Mouse (Mus musculus): Measurements from ENCODE around the gene Acap3. TPM values are rescaled to one million over a fixed set of nuclear protein-coding genes. Genes with fewer than 3 reads are reported as not detected.

Gene Acap3
- polyA plus RNA-seq, 1 experiment from 2014 or later: 9.7 TPM

DNA sequence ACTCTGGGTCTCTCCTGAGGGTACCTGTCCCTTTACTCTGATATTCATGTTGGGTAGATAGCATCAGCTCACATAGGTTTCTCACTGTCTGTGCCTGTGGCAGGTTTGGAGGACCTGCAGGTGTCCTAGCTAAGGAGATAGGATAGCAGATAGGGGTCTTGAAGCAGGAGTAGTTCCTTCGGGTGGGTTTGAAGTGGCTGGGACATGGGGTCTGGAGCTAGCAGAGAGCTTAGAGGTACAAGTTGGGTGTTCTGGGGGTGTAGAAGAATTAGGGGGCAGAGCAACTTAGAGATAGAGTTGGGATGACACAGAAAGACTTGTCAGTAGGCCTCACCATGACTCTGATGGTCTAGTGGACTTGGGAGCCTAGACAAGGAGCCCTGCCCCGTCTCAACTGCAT is 42.2 kb upstream of the Acap3 start:
- ATAC-seq (ENCODE audit: low FRiP score, low TSS enrichment) (no peak), DNase-seq (ENCODE audit: low spot score) (no peak)
- H3K27ac ChIP-seq (replicated peaks): no peak overlapping the region
- H3K4me1 ChIP-seq (replicated peaks; ENCODE audit: control insufficient read depth, insufficient read depth): peaks cover 8% of the 10 kb centered on the region
- no peak overlapping the region for H3K4me3 ChIP-seq (ENCODE audit: low read depth, low read length)
- WGBS: 91% methylated on average over 2 of the region's 2 CpGs
- H3K9me3 ChIP-seq (ENCODE audit: control insufficient read depth, low read length): no peaks in the 10 kb centered on the region
- no peak overlapping the region for H3K9ac ChIP-seq (ENCODE audit: low read length)
- H3K36me3 ChIP-seq (ENCODE audit: control insufficient read depth, insufficient read depth, low read length): 0 out of 2 replicates have a peak, but pooled peaks cover 3% of the 10 kb centered on the region
- H3K27me3 ChIP-seq (ENCODE audit: control insufficient read depth, insufficient read depth, low read length): no peaks in the 10 kb centered on the region
- TF ChIP-seq EP300 (optimal IDR thresholded peaks at IDR 0.05): no peak
- no peak for TF ChIP-seq CTCF (IDR thresholded peaks at IDR 0.05; ENCODE audit: low read depth)
- H3K4me2 ChIP-seq (replicated peaks; ENCODE audit: low read depth): no peak overlapping the region; the same call in 1 of the 2 replicates

DNA sequence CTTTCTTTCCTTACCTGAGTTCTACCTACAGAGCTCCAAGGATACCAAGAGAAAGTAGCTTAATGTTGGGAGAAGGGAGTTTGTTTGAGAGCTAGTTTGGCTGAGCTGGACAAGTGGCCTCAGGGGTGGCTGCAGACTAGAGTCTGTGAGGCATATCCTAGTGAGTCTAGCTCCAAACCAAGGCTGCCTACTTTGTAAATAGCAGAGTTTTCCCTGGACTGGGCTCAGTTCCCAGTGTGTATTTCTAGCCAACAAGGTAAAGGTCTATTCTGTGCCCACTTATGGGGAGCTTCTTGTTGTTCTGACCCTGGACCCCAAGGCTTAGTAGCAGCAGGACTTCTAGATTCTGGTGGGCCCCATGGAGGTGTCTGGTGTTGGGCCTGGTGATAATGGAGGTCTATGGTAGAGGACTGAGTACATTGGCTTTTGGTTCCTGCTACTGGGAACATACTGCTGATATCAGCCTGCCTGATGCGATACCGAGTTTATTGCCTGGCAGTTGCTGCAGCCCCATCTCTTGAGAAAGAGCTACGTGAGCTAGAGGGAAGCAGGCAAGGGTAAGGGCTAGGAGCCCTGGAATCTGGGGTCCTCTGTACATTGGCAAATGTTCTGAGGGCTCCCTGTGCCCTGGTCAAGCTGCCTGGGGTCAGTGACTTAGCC is 41.7 kb upstream of the Acap3 start:
- H3K4me1 ChIP-seq (replicated peaks; ENCODE audit: control insufficient read depth, insufficient read depth): peaks cover 8% of the 10 kb centered on the region
- H3K4me3 ChIP-seq (ENCODE audit: low read depth, low read length): no peak overlapping the region
- TF ChIP-seq EP300 (optimal IDR thresholded peaks at IDR 0.05) (no peak), CTCF (IDR thresholded peaks at IDR 0.05; ENCODE audit: low read depth) (no peak)
- ATAC-seq (ENCODE audit: low FRiP score, low TSS enrichment): no peak
- H3K4me2 ChIP-seq (replicated peaks; ENCODE audit: low read depth): no peak overlapping the region
- no peaks in the 10 kb centered on the region for H3K9me3 ChIP-seq (ENCODE audit: control insufficient read depth, low read length)
- no peak overlapping the region for H3K27ac ChIP-seq (replicated peaks)
- 95% methylated on average over 3 of the region's 3 CpGs for WGBS
- no peak for DNase-seq (ENCODE audit: low spot score)
- no peaks in the 10 kb centered on the region for H3K27me3 ChIP-seq (ENCODE audit: control insufficient read depth, insufficient read depth, low read length)
- H3K36me3 ChIP-seq (ENCODE audit: control insufficient read depth, insufficient read depth, low read length): 0 out of 2 replicates have a peak, but pooled peaks cover 3% of the 10 kb centered on the region
- H3K9ac ChIP-seq (ENCODE audit: low read length): no peak overlapping the region

DNA sequence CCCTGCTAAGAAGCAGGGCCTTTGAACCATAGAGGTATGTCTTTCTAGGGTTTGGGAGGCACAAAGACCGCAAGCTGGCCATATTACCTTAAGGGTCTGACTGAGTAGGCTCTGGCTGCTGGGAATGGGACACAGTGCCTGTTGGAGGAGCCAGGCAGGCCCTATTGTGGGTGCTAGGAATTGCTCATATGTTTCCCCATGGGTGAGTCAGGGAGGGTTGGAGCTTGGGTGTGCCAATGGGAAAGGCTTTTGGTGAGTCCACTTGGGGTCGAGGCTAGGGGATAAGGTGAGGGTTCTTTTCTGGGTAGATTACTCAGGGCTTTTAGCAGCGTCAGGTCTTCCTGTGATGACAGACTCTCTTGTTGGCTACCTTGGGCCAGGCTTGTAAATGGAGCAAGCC is 40.3 kb upstream of the Acap3 start:
- ATAC-seq (ENCODE audit: low FRiP score, low TSS enrichment) (no peak), DNase-seq (ENCODE audit: low spot score) (no peak)
- WGBS: 79% methylated on average over 3 of the region's 3 CpGs
- TF ChIP-seq CTCF (IDR thresholded peaks at IDR 0.05; ENCODE audit: low read depth) (no peak), EP300 (optimal IDR thresholded peaks at IDR 0.05) (no peak)
- H3K4me2 ChIP-seq (replicated peaks; ENCODE audit: low read depth): no peak overlapping the region
- no peaks in the 10 kb centered on the region for H3K9me3 ChIP-seq (ENCODE audit: control insufficient read depth, low read length)
- no peak overlapping the region for H3K27ac ChIP-seq (replicated peaks)
- no peak overlapping the region for H3K4me3 ChIP-seq (ENCODE audit: low read depth, low read length)
- no peaks in the 10 kb centered on the region for H3K27me3 ChIP-seq (ENCODE audit: control insufficient read depth, insufficient read depth, low read length)
- peaks cover 8% of the 10 kb centered on the region for H3K4me1 ChIP-seq (replicated peaks; ENCODE audit: control insufficient read depth, insufficient read depth)
- peaks cover 12% of the 10 kb centered on the region for H3K36me3 ChIP-seq (ENCODE audit: control insufficient read depth, insufficient read depth, low read length)
- H3K9ac ChIP-seq (ENCODE audit: low read length): no peak overlapping the region; the same call in 1 of the 2 replicates

DNA sequence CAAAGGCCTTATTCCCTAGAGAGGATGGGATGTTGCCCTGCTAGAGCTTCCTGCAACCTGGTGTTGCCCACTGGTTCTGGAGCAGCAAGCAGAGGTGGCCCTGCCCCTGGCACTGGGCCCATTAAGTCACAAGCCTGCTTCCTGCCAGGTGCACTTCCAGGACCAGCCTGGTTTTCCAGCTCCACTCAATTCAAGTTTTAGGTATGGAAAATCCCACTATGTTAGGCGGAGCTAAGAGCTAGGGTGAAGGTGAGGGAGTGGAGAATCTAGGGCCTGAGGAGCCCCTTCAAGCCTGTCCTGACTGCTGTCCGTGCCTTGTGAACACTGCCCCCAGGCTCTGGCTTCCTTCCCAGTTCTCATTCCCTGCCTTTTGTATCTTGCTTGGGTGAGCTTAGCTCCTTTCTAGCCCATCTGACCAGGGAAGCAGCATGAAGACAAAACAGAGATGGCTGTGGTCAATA is 39.6 kb upstream of the Acap3 start:
- Histone ChIP-seq H3K4me1 (replicated peaks; ENCODE audit: control insufficient read depth, insufficient read depth) (peaks cover 6% of the 10 kb centered on the region), H3K27ac (replicated peaks) (0 out of 2 replicates have a peak overlapping the region, but pooled peaks have one; percentile 18), H3K4me3 (ENCODE audit: low read depth, low read length) (no peak overlapping the region), H3K4me2 (replicated peaks; ENCODE audit: low read depth) (no peak overlapping the region), H3K9ac (ENCODE audit: low read length) (peak overlapping the region; percentile 18; the same call in 1 of the 2 replicates), H3K27me3 (ENCODE audit: control insufficient read depth, insufficient read depth, low read length) (no peaks in the 10 kb centered on the region), H3K36me3 (ENCODE audit: control insufficient read depth, insufficient read depth, low read length) (peaks cover 12% of the 10 kb centered on the region), H3K9me3 (ENCODE audit: control insufficient read depth, low read length) (no peaks in the 10 kb centered on the region)
- no peak for ATAC-seq (ENCODE audit: low FRiP score, low TSS enrichment)
- 66% methylated on average over 2 of the region's 2 CpGs for WGBS
- TF ChIP-seq EP300 (optimal IDR thresholded peaks at IDR 0.05) (no peak), CTCF (IDR thresholded peaks at IDR 0.05; ENCODE audit: low read depth) (no peak)
- DNase-seq (ENCODE audit: low spot score): peak; percentile 41

DNA sequence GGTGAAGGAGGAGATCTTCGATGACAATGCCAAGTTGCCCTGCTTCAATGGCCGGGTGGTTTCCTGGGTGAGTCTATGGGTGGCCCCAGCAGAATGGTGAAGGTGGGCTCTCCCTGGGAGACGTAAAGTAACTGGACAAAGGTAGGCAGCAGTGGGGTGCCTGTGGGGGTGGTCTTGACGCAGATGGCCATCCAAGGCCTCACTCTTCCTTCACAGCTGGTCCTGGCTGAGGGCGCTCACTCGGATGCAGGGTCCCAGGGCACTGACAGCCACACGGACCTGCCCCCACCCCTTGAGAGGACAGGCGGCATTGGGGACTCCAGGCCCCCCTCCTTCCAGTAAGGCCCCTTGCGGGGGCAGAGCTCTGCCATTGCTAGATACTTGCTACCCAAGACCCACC is 38.2 kb upstream of the Acap3 start:
- DNase-seq (ENCODE audit: low spot score) (no peak), ATAC-seq (ENCODE audit: low FRiP score, low TSS enrichment) (no peak)
- Histone ChIP-seq H3K4me2 (replicated peaks; ENCODE audit: low read depth) (no peak overlapping the region), H3K9me3 (ENCODE audit: control insufficient read depth, low read length) (no peaks in the 10 kb centered on the region), H3K27me3 (ENCODE audit: control insufficient read depth, insufficient read depth, low read length) (no peaks in the 10 kb centered on the region), H3K9ac (ENCODE audit: low read length) (no peak overlapping the region), H3K36me3 (ENCODE audit: control insufficient read depth, insufficient read depth, low read length) (peaks cover 15% of the 10 kb centered on the region), H3K27ac (replicated peaks) (no peak overlapping the region), H3K4me3 (ENCODE audit: low read depth, low read length) (no peak overlapping the region), H3K4me1 (replicated peaks; ENCODE audit: control insufficient read depth, insufficient read depth) (peaks cover 4% of the 10 kb centered on the region)
- 86% methylated on average over 9 of the region's 9 CpGs for WGBS
- TF ChIP-seq EP300 (optimal IDR thresholded peaks at IDR 0.05): no peak
- no peak for TF ChIP-seq CTCF (IDR thresholded peaks at IDR 0.05; ENCODE audit: low read depth)

DNA sequence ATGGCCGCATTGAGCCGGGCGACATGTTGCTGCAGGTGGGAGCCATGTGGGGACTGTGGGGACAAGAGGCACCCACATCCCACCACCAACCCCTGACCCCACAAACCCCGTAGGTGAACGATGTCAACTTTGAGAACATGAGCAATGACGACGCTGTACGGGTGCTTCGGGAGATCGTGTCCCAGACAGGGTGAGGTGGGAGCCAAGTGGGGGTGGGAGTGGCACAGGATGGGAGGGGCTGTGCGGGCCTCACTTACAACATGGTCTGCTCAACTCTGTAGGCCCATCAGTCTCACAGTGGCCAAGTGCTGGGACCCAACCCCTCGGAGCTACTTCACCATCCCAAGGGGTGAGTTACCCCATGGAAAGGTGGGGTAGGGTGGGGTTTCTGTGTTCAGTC is 36.6 kb upstream of the Acap3 start:
- no peak for TF ChIP-seq EP300 (optimal IDR thresholded peaks at IDR 0.05)
- 94% methylated on average over 12 of the region's 12 CpGs for WGBS
- no peak for ATAC-seq (ENCODE audit: low FRiP score, low TSS enrichment)

More for the DNA sequence above, 36.6 kb upstream of the Acap3 start:
- H3K9ac ChIP-seq (ENCODE audit: low read length): no peak overlapping the region
- H3K27me3 ChIP-seq (ENCODE audit: control insufficient read depth, insufficient read depth, low read length): no peaks in the 10 kb centered on the region
- peaks cover 22% of the 10 kb centered on the region for H3K36me3 ChIP-seq (ENCODE audit: control insufficient read depth, insufficient read depth, low read length)
- H3K9me3 ChIP-seq (ENCODE audit: control insufficient read depth, low read length): no peaks in the 10 kb centered on the region
- H3K4me1 ChIP-seq (replicated peaks; ENCODE audit: control insufficient read depth, insufficient read depth): no peaks in the 10 kb centered on the region
- no peak overlapping the region for H3K4me2 ChIP-seq (replicated peaks; ENCODE audit: low read depth)
- no peak overlapping the region for H3K4me3 ChIP-seq (ENCODE audit: low read depth, low read length)
- DNase-seq (ENCODE audit: low spot score): no peak
- H3K27ac ChIP-seq (replicated peaks): no peak overlapping the region

Data from stomach, postnatal 0 days (tissue).